Mouse (Mus musculus) Patski (cell line): ENCODE results near the gene Ccdc24. TPM values are rescaled to one million over a fixed set of nuclear protein-coding genes. Genes with fewer than 3 reads are reported as not detected.

Experiments
- ATAC-seq: fragments of 100-300 bp; one replicate; pipeline ENCODE4 v1.8.0; 2021
- CTCF ChIA-PET: fragments of 350-600 bp; sonication (Branson Sonifier 250); formaldehyde crosslinking; loops from one replicate; lab custom pipeline; 2022; ENCODE audit warnings: inconsistent platforms; lab: Charles Lee
- POLR2A ChIA-PET: fragments of 350-600 bp; sonication (Branson Sonifier 250); formaldehyde crosslinking; loops from one replicate; lab custom pipeline; 2022; ENCODE audit warnings: antibody characterized with exemption, inconsistent platforms; lab: Charles Lee
- DNase-seq: peaks from one replicate; pipeline ENCODE4 v3.0.0-alpha.2; 2011; ENCODE audit warnings: low read depth, low spot score
- H3K27me3 ChIP-seq: fragments of 371-371 bp; one replicate; pipeline ENCODE4 v1.5.1; 2021
- CTCF ChIP-seq: fragments of 100-300 bp; IDR thresholded peaks from one replicate; pipeline ENCODE4 v1.5.1; 2021
- in situ Hi-C: fragments of 300-500 bp; cut with MboI; formaldehyde crosslinking; loops from 3 replicates; pipeline ENCODE4 v1.11.1; 2018; ENCODE audit warnings: low pct_unique_long_range_greater_than_20kb, mixed read lengths
- polyA plus RNA-seq: library from polyadenylated mRNA; unstranded; gene quantifications from one replicate; pipeline ENCODE4 v1.2.3, GENCODE M21; 2021

Gene Ccdc24
- polyA plus RNA-seq, 1 experiment from 2014 or later = 0.78 TPM

GRCm38 (mm10) chr4:117845316-117845715 lies 27.0 kb downstream of the Ccdc24 start:
- POLR2A ChIA-PET = no interaction called here
- ATAC-seq = no peak
- CTCF ChIA-PET = no interaction called here
- no peak for DNase-seq
- no peaks in the 10 kb centered on the region for H3K27me3 ChIP-seq
- in situ Hi-C loops = no loop called here
- no peak for TF ChIP-seq CTCF

GRCm38 (mm10) chr4:117844467-117844866 lies 27.9 kb downstream of the Ccdc24 start:
- in situ Hi-C loops = no loop called here
- DNase-seq (no peak), ATAC-seq (no peak)
- no peak for TF ChIP-seq CTCF
- POLR2A ChIA-PET = no interaction called here
- CTCF ChIA-PET = no interaction called here
- H3K27me3 ChIP-seq = no peaks in the 10 kb centered on the region

- in situ Hi-C loops = no loop called here
- POLR2A ChIA-PET = no interaction called here
- DNase-seq = no peak
- no peak for TF ChIP-seq CTCF
- no peaks in the 10 kb centered on the region for H3K27me3 ChIP-seq
- CTCF ChIA-PET = interaction anchor here (1.1 kb wide), 1 partner anchor 14 kb away, joined by 4 read pairs; no protein-coding TSS in a partner anchor
- ATAC-seq = no peak
Measured at GRCm38 (mm10) chr4:117843101-117843500, 29.3 kb downstream of the Ccdc24 start.

GRCm38 (mm10) chr4:117841566-117841965 lies 30.8 kb downstream of the Ccdc24 start:
- CTCF ChIA-PET = interaction anchor here (1.5 kb wide), 1 partner anchor 14 kb away, joined by 4 read pairs; no protein-coding TSS in a partner anchor
- ATAC-seq (no peak), DNase-seq (no peak)
- H3K27me3 ChIP-seq = no peaks in the 10 kb centered on the region
- TF ChIP-seq CTCF = no peak
- in situ Hi-C loops = no loop called here
- POLR2A ChIA-PET = no interaction called here

GRCm38 (mm10) chr4:117840821-117841220 lies 31.5 kb downstream of the Ccdc24 start:
- TF ChIP-seq CTCF = no peak
- POLR2A ChIA-PET = no interaction called here
- CTCF ChIA-PET = interaction anchor here (1.5 kb wide), 1 partner anchor 15 kb away, joined by 4 read pairs; no protein-coding TSS in a partner anchor
- DNase-seq = no peak
- no peak for ATAC-seq
- no peaks in the 10 kb centered on the region for H3K27me3 ChIP-seq
- in situ Hi-C loops = no loop called here

- DNase-seq = no peak
- TF ChIP-seq CTCF = no peak
- H3K27me3 ChIP-seq = no peaks in the 10 kb centered on the region
- ChIA-PET CTCF (no interaction called here), POLR2A (no interaction called here)
- in situ Hi-C loops = no loop called here
- no peak for ATAC-seq
Measured at GRCm38 (mm10) chr4:117839366-117839765, 33.0 kb downstream of the Ccdc24 start.

GRCm38 (mm10) chr4:117837271-117837670 lies 35.1 kb downstream of the Ccdc24 start:
- CTCF ChIA-PET = interaction anchor here (1.4 kb wide), 1 partner anchor 22 kb away, joined by 4 read pairs; no protein-coding TSS in a partner anchor
- no peak for ATAC-seq

GRCm38 (mm10) chr4:117836204-117836767 lies 36.1 kb downstream of the Ccdc24 start:
- DNase-seq = peak; percentile 31
- in situ Hi-C loops = no loop called here
- ChIA-PET CTCF (no interaction called here), POLR2A (interaction anchor here (0.6 kb wide), 1 partner anchor 318 kb away, joined by 4 read pairs; no protein-coding TSS in a partner anchor)
- no peaks in the 10 kb centered on the region for H3K27me3 ChIP-seq
- TF ChIP-seq CTCF = no peak
- ATAC-seq = peak; percentile 68

More at GRCm38 (mm10) chr4:117837271-117837670, 35.1 kb downstream of the Ccdc24 start:
- no peak for TF ChIP-seq CTCF
- no peak for DNase-seq
- in situ Hi-C loops = no loop called here
- POLR2A ChIA-PET = no interaction called here
- H3K27me3 ChIP-seq = no peaks in the 10 kb centered on the region

- DNase-seq = no peak
- ChIA-PET CTCF (no interaction called here), POLR2A (no interaction called here)
- no peaks in the 10 kb centered on the region for H3K27me3 ChIP-seq
- in situ Hi-C loops = no loop called here
- peak; percentile 41 for ATAC-seq
- no peak for TF ChIP-seq CTCF
Measured at GRCm38 (mm10) chr4:117835531-117836111, 36.7 kb downstream of the Ccdc24 start.

GRCm38 (mm10) chr4:117834845-117835530 lies 37.4 kb downstream of the Ccdc24 start:
- DNase-seq (no peak), ATAC-seq (peak; percentile 36)
- in situ Hi-C loops = loop anchor here (5.0 kb wide), 1 partner anchor 247 kb away; no protein-coding TSS in a partner anchor
- H3K27me3 ChIP-seq = no peaks in the 10 kb centered on the region
- TF ChIP-seq CTCF = no peak
- CTCF ChIA-PET = no interaction called here
- POLR2A ChIA-PET = no interaction called here

GRCm38 (mm10) chr4:117834457-117834844 lies 37.9 kb downstream of the Ccdc24 start, which contains the start of gene Slc6a9:
TSS of gene Slc6a9 (plus strand) at chr4:117834506.
- no peak for ATAC-seq
- in situ Hi-C loops = loop anchor here (5.0 kb wide), 1 partner anchor 248 kb away; no protein-coding TSS in a partner anchor
- no peaks in the 10 kb centered on the region for H3K27me3 ChIP-seq
- no peak for TF ChIP-seq CTCF
- CTCF ChIA-PET = no interaction called here
- POLR2A ChIA-PET = no interaction called here
- DNase-seq = no peak
